Mouse (Mus musculus) thymus, adult 2 months (tissue): Measurements from ENCODE around the gene Aldh1a1. TPM values are rescaled to one million over a fixed set of nuclear protein-coding genes. Genes with fewer than 3 reads are reported as not detected.
"Not testable (repeated sequence)": the region's sequence is repeated elsewhere in the genome, so short reads cannot be mapped to it uniquely, and the experiment has no call there.

Experiments
- DNase-seq: peaks from one replicate; pipeline ENCODE4 v3.0.0; 2021
- H3K27ac ChIP-seq: fragments of 200-500 bp; 2 replicates; pipeline ENCODE4 v1.5.1; 2012; ENCODE audit warnings: low read length, control low read depth; ENCODE audit not compliant: control insufficient read depth, insufficient read depth
- H3K27me3 ChIP-seq: fragments of 200-500 bp; 2 replicates; pipeline ENCODE4 v1.6.1; 2012; ENCODE audit warnings: mild to moderate bottlenecking, low read length, moderate library complexity, mixed read lengths; ENCODE audit not compliant: control insufficient read depth, insufficient read depth
- H3K36me3 ChIP-seq: fragments of 200-500 bp; 2 replicates; pipeline ENCODE4 v1.6.1; 2012; ENCODE audit warnings: mild to moderate bottlenecking, low read length, moderate library complexity; ENCODE audit not compliant: control insufficient read depth, insufficient read depth
- H3K4me1 ChIP-seq: fragments of 200-500 bp; replicated peaks from 2 replicates; pipeline ENCODE4 v1.6.1; 2012; ENCODE audit warnings: low read length; ENCODE audit not compliant: control insufficient read depth, insufficient read depth
- H3K4me3 ChIP-seq: fragments of 200-500 bp; 2 replicates; pipeline ENCODE4 v1.5.1; 2012; ENCODE audit warnings: mild to moderate bottlenecking, low read length, control low read depth, moderate library complexity; ENCODE audit not compliant: control insufficient read depth, insufficient read depth
- CTCF ChIP-seq: fragments of 200-500 bp; IDR thresholded peaks from 2 replicates; pipeline ENCODE4 v1.5.1; 2012; ENCODE audit warnings: mild to moderate bottlenecking, control low read depth, low read length, moderate library complexity, borderline replicate concordance; ENCODE audit not compliant: control insufficient read depth, poor library complexity, insufficient read depth; ENCODE audit errors: extremely low read depth
- POLR2A ChIP-seq: fragments of 200-500 bp; IDR thresholded peaks from 2 replicates; pipeline ENCODE4 v1.6.1; 2012; ENCODE audit warnings: mild to moderate bottlenecking, low read length, control low read depth, moderate library complexity; ENCODE audit not compliant: control insufficient read depth, poor library complexity, insufficient read depth; ENCODE audit errors: extremely low read depth
- WGBS: fragments of 180-500 bp; shearing (Covaris S2); methylation state at CpG from one replicate; pipeline ENCODE4 v1.1.7; 2018; 5-methylcytosine and 5-hydroxymethylcytosine counted together
- polyA plus RNA-seq: library from polyadenylated mRNA; depleted of rRNA; stranded (reverse); fragments of >200 nt; gene quantifications from 2 replicates; pipeline ENCODE4 v1.2.3, GENCODE M21; 2012

The Aldh1a1 gene
- polyA plus RNA-seq, 1 experiment = 2.6 TPM

GRCm38 (mm10) chr19:20633876-20634691 is 141.6 kb downstream of the Aldh1a1 start:
- no peak overlapping the region for H3K27ac ChIP-seq
- 87% methylated on average over 12 of the region's 12 CpGs for WGBS
- no peaks in the 10 kb centered on the region for H3K27me3 ChIP-seq
- TF ChIP-seq CTCF (no peak), POLR2A (no peak)
- H3K4me1 ChIP-seq = no peaks in the 10 kb centered on the region
- no peak overlapping the region for H3K4me3 ChIP-seq
- H3K36me3 ChIP-seq = no peaks in the 10 kb centered on the region
- no peak for DNase-seq

GRCm38 (mm10) chr19:20644346-20644745 is 151.8 kb downstream of the Aldh1a1 start:
- DNase-seq = no peak
- Histone ChIP-seq H3K4me1 (no peaks in the 10 kb centered on the region), H3K4me3 (no peak overlapping the region), H3K36me3 (no peaks in the 10 kb centered on the region), H3K27me3 (no peaks in the 10 kb centered on the region), H3K27ac (no peak overlapping the region)
- WGBS = 79% methylated on average over 3 of the region's 3 CpGs
- TF ChIP-seq POLR2A (no peak), CTCF (no peak)

- not testable (repeated sequence) for H3K27me3 ChIP-seq, H3K4me1 ChIP-seq, H3K27ac ChIP-seq, H3K4me3 ChIP-seq, H3K36me3 ChIP-seq, DNase-seq
Observed at GRCm38 (mm10) chr19:20647496-20647895, 155.0 kb downstream of the Aldh1a1 start.

GRCm38 (mm10) chr19:20650008-20650407 is 157.5 kb downstream of the Aldh1a1 start:
- 39% methylated on average over 2 of the region's 2 CpGs for WGBS
- H3K27ac ChIP-seq = no peak overlapping the region
- DNase-seq = no peak
- H3K4me3 ChIP-seq = no peak overlapping the region
- TF ChIP-seq CTCF (no peak), POLR2A (no peak)
- H3K36me3 ChIP-seq = no peaks in the 10 kb centered on the region
- H3K4me1 ChIP-seq = no peaks in the 10 kb centered on the region
- no peaks in the 10 kb centered on the region for H3K27me3 ChIP-seq

- Histone ChIP-seq H3K4me1 (no peaks in the 10 kb centered on the region), H3K27ac (no peak overlapping the region), H3K27me3 (no peaks in the 10 kb centered on the region), H3K36me3 (no peaks in the 10 kb centered on the region), H3K4me3 (no peak overlapping the region)
- no peak for DNase-seq
- TF ChIP-seq POLR2A (no peak), CTCF (no peak)
- WGBS = 89% methylated on average over 1 of the region's 1 CpGs
Observed at GRCm38 (mm10) chr19:20653082-20653676, 160.7 kb downstream of the Aldh1a1 start.

GRCm38 (mm10) chr19:20654141-20654873 is 161.8 kb downstream of the Aldh1a1 start:
- Histone ChIP-seq H3K36me3 (no peaks in the 10 kb centered on the region), H3K27me3 (no peaks in the 10 kb centered on the region), H3K4me3 (no peak overlapping the region), H3K4me1 (no peaks in the 10 kb centered on the region), H3K27ac (no peak overlapping the region)
- TF ChIP-seq CTCF (no peak), POLR2A (no peak)
- no peak for DNase-seq
- 90% methylated on average over 3 of the region's 3 CpGs for WGBS
